Mouse (Mus musculus): ENCODE results near the gene Svs2.

DNA sequence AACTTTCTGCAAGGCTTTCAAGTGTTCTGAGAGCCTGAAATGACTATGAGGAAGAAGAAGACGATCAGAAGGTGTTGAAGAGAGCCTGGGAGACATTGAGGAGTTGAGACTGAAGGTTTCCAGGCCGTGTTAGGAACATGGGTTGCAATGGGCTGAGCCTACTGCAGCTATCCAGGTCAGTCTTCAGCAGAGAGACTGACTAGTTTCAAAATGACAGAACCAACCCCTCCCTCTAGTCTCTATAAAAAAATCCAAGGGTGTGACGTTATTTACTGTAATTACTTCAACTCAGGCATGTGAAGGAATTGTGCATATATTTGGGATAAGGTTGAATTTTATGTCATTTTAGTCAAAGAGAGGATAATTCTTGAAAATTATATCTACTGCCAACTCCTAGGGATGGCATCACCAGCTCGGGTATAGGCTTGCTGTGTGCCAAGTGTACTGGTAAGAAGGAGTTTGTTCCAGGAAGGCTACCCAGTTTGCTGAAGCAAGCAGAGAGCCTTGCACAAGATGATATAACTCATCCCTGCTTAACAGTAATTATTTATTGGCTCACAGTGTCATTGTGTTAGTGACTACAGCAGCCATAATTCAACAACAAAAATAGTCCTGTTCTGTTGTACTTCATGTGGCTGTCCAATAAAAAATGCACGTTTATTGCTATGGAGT is 43.2 kb downstream of the Svs2 start:
- no peak for TF ChIP-seq POLR2A (IDR thresholded peaks at IDR 0.05; ENCODE audit: insufficient read depth, low read depth, low read length)
- TF ChIP-seq CTCF (IDR thresholded peaks at IDR 0.05; ENCODE audit: insufficient read depth, low read depth, low read length): no peak
